Mouse (Mus musculus) G1E (cell line): ENCODE data around the gene Fbxo3. TPM values are rescaled to one million over a fixed set of nuclear protein-coding genes. Genes with fewer than 3 reads are reported as not detected.
A peak's percentile ranks its signal among the peaks of the same experiment; 100 is the strongest.

Source experiments
- ATAC-seq: 2 replicates; pipeline ENCODE4 v1.8.0; 2016; ENCODE audit warnings: mild to moderate bottlenecking; ENCODE audit not compliant: insufficient number of reproducible peaks, poor library complexity, low FRiP score, severe bottlenecking; ENCODE audit errors: extremely low read depth
- DNase-seq: peaks from one replicate; pipeline ENCODE4 v3.0.0; 2012; ENCODE audit warnings: low spot score
- H3K27me3 ChIP-seq: 2 replicates; pipeline ENCODE4 v1.6.1; 2012; ENCODE audit warnings: mild to moderate bottlenecking, low read length, inconsistent platforms; ENCODE audit not compliant: insufficient read depth
- H3K36me3 ChIP-seq: replicated peaks from 2 replicates; pipeline ENCODE3; 2012; ENCODE audit warnings: mild to moderate bottlenecking, inconsistent platforms
- H3K4me1 ChIP-seq: 2 replicates; pipeline ENCODE4 v1.6.1; 2012; ENCODE audit warnings: low read depth, low read length, inconsistent platforms, mixed read lengths; ENCODE audit not compliant: insufficient read depth
- H3K4me3 ChIP-seq: 2 replicates; pipeline ENCODE4 v1.5.1; 2012; ENCODE audit warnings: low read depth, mild to moderate bottlenecking, inconsistent platforms, low read length, moderate library complexity, mixed read lengths
- H3K9me3 ChIP-seq: replicated peaks from 2 replicates; pipeline ENCODE4 v1.6.1; 2012; ENCODE audit warnings: inconsistent platforms
- CTCF ChIP-seq: IDR thresholded peaks from 2 replicates; pipeline ENCODE4 v1.5.1; 2012; ENCODE audit warnings: low read depth, low read length, inconsistent platforms, mixed read lengths
- GATA1 ChIP-seq: IDR thresholded peaks from 2 replicates; pipeline ENCODE4 v1.6.1; 2012; ENCODE audit warnings: borderline replicate concordance, low read length, inconsistent platforms, mixed read lengths
- GATA2 ChIP-seq: IDR thresholded peaks from 2 replicates; pipeline ENCODE4 v1.6.1; 2012; ENCODE audit warnings: low read depth, low read length, inconsistent platforms, borderline replicate concordance
- POLR2AphosphoS5 ChIP-seq: IDR thresholded peaks from 2 replicates; pipeline ENCODE4 v1.6.1; 2012; ENCODE audit warnings: low read depth, low read length, inconsistent platforms; ENCODE audit not compliant: insufficient replicate concordance
- TAL1 ChIP-seq: conservative IDR thresholded peaks from 2 replicates; pipeline ENCODE4 v1.6.1; 2012; ENCODE audit warnings: low read depth, low read length, inconsistent platforms, mixed read lengths
- polyA plus RNA-seq: library from polyadenylated mRNA; stranded (reverse); fragments of >175 nt; gene quantifications from 2 replicates; pipeline ENCODE4 v1.2.3, GENCODE M21; 2012
- total RNA-seq, 2 experiments: library from RNA; stranded (forward) in 1 of 2; stranded (reverse) in 1 of 2; fragments of 200-1000 nt in 1 of 2; fragments of >200 nt in 1 of 2; fragmentation: Nextera tagmentation in 1 of 2; gene quantifications; 2 replicates each; pipeline ENCODE4 v1.2.3; 2014 to 2017

Fbxo3 gene
- total and polyA plus RNA-seq, 3 experiments, result 9.4 to 126 (median 76.4) TPM

GRCm38 (mm10) chr2:104034832-104035472, 7.4 kb downstream of the Fbxo3 start:
- no peak for TF ChIP-seq GATA1
- TF ChIP-seq POLR2AphosphoS5, result no peak
- no peak for TF ChIP-seq TAL1
- no peak for TF ChIP-seq GATA2
- peak; percentile 92 for TF ChIP-seq CTCF
- Histone ChIP-seq H3K4me3 (no peak overlapping the region), H3K27me3 (no peaks in the 10 kb centered on the region), H3K4me1 (peaks cover 17% of the 10 kb centered on the region), H3K36me3 (peaks cover 90% of the 10 kb centered on the region), H3K9me3 (no peaks in the 10 kb centered on the region)
- ATAC-seq (peak; percentile 45; the same call in 1 of the 2 replicates), DNase-seq (no peak)

GRCm38 (mm10) chr2:104035595-104035994, 8.1 kb downstream of the Fbxo3 start:
- no peak for ATAC-seq
- Histone ChIP-seq H3K4me1 (peaks cover 15% of the 10 kb centered on the region), H3K4me3 (no peak overlapping the region), H3K27me3 (no peaks in the 10 kb centered on the region), H3K9me3 (no peaks in the 10 kb centered on the region), H3K36me3 (peaks cover 92% of the 10 kb centered on the region)
- TF ChIP-seq GATA1 (no peak), CTCF (no peak), TAL1 (no peak), POLR2AphosphoS5 (no peak), GATA2 (no peak)
- DNase-seq, result no peak

- H3K9me3 ChIP-seq, result no peaks in the 10 kb centered on the region
- peaks cover 91% of the 10 kb centered on the region for H3K36me3 ChIP-seq
- DNase-seq, result no peak
- TF ChIP-seq POLR2AphosphoS5, result no peak
- no peak for TF ChIP-seq GATA2
- TF ChIP-seq TAL1, result no peak
- TF ChIP-seq CTCF, result no peak
- TF ChIP-seq GATA1, result no peak
- peaks cover 14% of the 10 kb centered on the region for H3K4me1 ChIP-seq
- no peaks in the 10 kb centered on the region for H3K27me3 ChIP-seq
- H3K4me3 ChIP-seq, result no peak overlapping the region
- ATAC-seq, result no peak
Observed at GRCm38 (mm10) chr2:104036316-104036715, 8.8 kb downstream of the Fbxo3 start.

GRCm38 (mm10) chr2:104038236-104038635, 10.7 kb downstream of the Fbxo3 start:
- Histone ChIP-seq H3K4me1 (peaks cover 20% of the 10 kb centered on the region), H3K36me3 (peaks cover 91% of the 10 kb centered on the region), H3K4me3 (no peak overlapping the region), H3K27me3 (no peaks in the 10 kb centered on the region), H3K9me3 (no peaks in the 10 kb centered on the region)
- DNase-seq, result no peak
- no peak for ATAC-seq
- TF ChIP-seq POLR2AphosphoS5, result no peak
- TF ChIP-seq GATA2, result no peak
- TF ChIP-seq GATA1, result no peak
- TF ChIP-seq CTCF, result no peak
- no peak for TF ChIP-seq TAL1

- no peak for ATAC-seq
- H3K36me3 ChIP-seq, result peaks cover 87% of the 10 kb centered on the region
- no peak overlapping the region for H3K4me3 ChIP-seq
- no peaks in the 10 kb centered on the region for H3K9me3 ChIP-seq
- no peak for DNase-seq
- peaks cover 29% of the 10 kb centered on the region for H3K4me1 ChIP-seq
- no peaks in the 10 kb centered on the region for H3K27me3 ChIP-seq
- no peak for TF ChIP-seq GATA2
- no peak for TF ChIP-seq GATA1
- TF ChIP-seq CTCF, result no peak
- no peak for TF ChIP-seq POLR2AphosphoS5
- no peak for TF ChIP-seq TAL1
Observed at GRCm38 (mm10) chr2:104041632-104042031, 14.1 kb downstream of the Fbxo3 start.

- Histone ChIP-seq H3K9me3 (no peaks in the 10 kb centered on the region), H3K4me3 (no peak overlapping the region), H3K36me3 (peaks cover 79% of the 10 kb centered on the region), H3K4me1 (peaks cover 29% of the 10 kb centered on the region), H3K27me3 (no peaks in the 10 kb centered on the region)
- no peak for TF ChIP-seq TAL1
- no peak for TF ChIP-seq GATA2
- TF ChIP-seq GATA1, result no peak
- no peak for TF ChIP-seq POLR2AphosphoS5
- no peak for TF ChIP-seq CTCF
- DNase-seq (no peak), ATAC-seq (no peak)
Observed at GRCm38 (mm10) chr2:104042766-104043165, 15.2 kb downstream of the Fbxo3 start.
